Mouse (Mus musculus): ENCODE data around the gene Gm20604. TPM values are rescaled to one million over a fixed set of nuclear protein-coding genes. Genes with fewer than 3 reads are reported as not detected.

The Gm20604 gene
- total RNA-seq (2022) = 1 to 10 TPM; 3.6 to 4.5 (median 3.8) TPM

- DNase-seq (ENCODE audit: low spot score) = no peak
Measured at GRCm38 (mm10) chr12:102758403-102758756, at the start of gene Gm20604. TSS of gene Gm20604 (minus strand) at chr12:102758672.

- DNase-seq (ENCODE audit: low spot score) = no peak
Measured at GRCm38 (mm10) chr12:102799528-102799927, 41.1 kb upstream of the Gm20604 start.

GRCm38 (mm10) chr12:102787927-102788326 is 29.5 kb upstream of the Gm20604 start:
- DNase-seq (ENCODE audit: low spot score) = no peak

GRCm38 (mm10) chr12:102785593-102785985 is 27.1 kb upstream of the Gm20604 start:
- no peak for DNase-seq (ENCODE audit: low spot score)

- no peak for DNase-seq (ENCODE audit: low spot score)
Measured at GRCm38 (mm10) chr12:102784899-102785592, 26.6 kb upstream of the Gm20604 start.

DNA sequence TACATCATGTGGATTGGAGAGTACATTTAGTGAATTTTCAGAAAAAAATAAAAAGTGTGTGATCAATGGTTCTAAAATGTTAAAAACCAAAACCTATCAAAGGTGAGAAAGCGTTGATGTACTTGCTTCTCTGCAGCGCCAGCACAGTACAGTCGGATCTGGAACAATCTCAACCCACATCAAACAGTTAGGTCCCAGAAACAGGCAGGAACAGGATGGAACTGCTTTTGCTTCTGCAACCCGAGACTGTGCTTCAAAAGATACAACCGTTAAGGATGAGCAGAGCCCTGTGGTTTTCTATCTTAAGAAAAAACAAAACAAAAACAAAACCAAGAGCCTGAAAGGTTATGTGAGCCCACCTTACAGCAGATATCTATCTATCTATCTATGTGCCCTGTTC is 24.4 kb upstream of the Gm20604 start:
- DNase-seq (ENCODE audit: low spot score) = no peak

DNA sequence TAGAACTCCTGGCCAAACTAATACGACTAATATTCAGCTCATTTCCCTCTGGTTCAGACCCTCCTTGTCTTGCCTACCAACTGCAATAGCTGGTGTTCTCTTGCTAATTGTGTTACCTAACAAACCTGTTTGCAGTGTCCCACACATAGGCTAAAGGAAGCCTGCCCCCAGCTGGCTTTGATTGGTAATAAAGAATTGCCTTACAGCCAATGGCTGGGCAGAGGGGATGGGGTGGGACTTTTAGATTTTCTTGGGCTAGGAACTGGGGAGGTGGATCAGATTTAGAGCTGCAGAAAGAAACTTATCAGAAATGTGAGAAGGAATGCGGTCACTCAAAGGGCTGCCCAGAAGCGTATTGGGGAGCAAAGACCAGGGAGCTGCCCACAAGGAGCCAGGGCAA is 21.0 kb upstream of the Gm20604 start:
- DNase-seq (ENCODE audit: low spot score) = no peak

DNA sequence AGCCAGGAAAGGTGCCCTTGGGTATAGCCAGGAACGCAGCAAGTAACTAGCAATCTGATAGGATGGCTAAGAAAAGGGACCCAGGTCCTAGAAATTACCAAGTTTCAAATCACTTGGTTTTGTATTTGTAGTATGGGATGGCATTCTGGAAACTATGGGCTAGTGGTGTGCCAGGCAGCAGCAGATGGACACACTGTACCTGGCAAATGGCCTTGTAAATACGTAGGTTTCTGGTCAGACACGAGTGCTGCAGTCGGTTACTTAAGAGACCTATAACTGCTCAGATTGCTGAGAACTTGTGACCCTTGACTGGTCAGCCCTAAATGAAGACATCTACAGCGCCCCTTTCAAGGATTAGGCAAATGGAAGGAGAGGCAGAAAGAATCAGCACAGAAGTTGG is 19.7 kb upstream of the Gm20604 start:
- no peak for DNase-seq (ENCODE audit: low spot score)

DNA sequence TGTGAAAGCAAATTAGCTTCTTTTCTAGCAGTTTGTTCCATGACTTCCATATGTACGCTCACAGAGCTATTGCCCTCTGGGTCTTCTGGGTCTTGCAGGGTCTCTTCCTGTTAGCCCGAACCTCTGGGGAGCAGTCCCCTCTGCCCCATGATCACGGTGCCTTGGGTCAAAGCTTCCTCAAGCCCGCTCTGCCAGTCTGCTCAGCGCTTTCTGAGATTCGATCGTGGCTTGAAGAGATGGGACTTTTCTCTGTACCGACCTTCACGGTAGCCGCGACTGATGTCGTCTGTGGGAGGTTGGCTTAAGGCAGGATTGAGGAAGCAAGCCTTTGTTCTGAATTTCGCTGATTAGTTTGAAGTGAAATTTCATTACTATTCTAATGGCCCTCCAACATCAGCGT is 17.6 kb upstream of the Gm20604 start:
- no peak for DNase-seq (ENCODE audit: low spot score)

- DNase-seq (ENCODE audit: low spot score) = no peak
Measured at GRCm38 (mm10) chr12:102772676-102773075, 14.2 kb upstream of the Gm20604 start.

DNA sequence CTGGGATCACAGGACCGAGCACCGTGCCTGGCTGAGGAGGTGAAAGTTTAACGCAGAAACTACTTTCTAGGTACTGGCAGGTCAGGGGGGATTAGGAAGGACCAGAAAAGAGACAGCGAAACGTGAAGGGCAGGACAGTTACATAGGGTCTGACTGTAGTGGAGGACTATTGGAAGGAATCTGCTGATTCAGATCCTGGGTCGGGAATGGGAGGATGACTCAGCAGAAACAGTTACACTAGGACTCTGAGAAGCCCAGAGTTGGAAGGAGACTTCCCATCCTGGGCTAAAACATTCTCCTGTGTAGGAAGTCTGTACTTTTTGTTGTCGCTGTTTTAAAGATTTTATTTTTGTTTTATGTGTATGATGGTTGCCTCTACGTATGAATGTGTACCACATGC is 13.1 kb upstream of the Gm20604 start:
- no peak for DNase-seq (ENCODE audit: low spot score)

DNA sequence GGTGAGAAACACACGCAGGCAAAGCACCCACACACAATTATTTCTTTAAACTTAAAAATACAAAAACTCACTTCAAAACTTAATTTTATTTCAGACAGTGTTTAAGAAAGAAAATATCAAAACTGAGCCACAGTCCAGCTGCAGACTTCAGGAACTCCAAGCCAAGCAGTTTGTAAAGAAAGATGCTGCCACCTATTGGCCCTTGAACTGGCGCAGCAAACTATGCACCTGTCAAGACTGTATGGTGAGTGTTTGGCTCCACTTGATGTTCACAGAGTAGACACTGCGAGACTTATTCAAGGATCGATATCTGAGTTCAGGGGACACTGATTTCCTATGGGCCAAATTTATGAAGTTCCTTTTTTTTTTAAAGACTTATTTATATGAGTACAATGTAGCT is 10.5 kb upstream of the Gm20604 start:
- no peak for DNase-seq (ENCODE audit: low spot score)

- no peak for DNase-seq (ENCODE audit: low spot score)
Measured at GRCm38 (mm10) chr12:102763696-102764095, 5.2 kb upstream of the Gm20604 start.

DNA sequence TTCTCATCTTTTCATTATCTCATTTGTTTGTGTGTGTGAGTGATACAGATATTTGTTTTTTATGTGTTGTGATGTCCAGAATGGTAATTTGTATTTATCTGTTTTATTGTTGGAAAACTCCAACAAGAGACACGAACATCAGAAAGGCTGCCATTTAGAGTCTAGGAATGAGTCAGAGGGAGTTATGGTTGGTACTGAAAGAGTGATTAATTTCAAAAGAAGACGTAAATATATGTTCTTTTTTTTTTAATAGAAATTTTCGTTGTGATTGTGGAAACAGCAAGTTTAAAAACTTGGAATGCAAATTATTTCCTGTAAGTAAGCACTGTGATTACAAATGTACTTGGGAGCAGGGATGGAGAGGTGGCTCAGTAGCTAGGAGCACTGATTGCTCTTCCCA is 3.2 kb upstream of the Gm20604 start:
- no peak for DNase-seq (ENCODE audit: low spot score)

DNA sequence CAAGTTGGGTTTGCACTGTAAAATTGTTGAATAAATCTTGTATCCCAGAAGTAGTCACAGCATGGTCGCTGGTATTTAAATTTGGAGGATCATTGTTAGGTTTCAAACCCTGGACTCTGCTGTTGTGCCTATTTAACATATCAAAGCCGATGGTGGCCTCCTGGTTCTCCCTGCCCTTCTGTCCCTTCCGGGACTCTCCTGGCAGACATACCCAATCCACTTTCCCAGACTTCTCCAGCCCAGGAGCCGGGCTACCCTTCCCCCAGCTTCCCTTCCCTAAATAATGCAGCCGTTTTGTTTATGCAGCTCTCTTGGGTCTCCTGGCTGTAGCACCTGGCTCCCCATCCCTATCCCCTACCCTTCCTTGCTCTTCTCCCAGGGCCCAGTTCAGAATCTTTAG is 464 bp upstream of the Gm20604 start:
- no peak for DNase-seq (ENCODE audit: low spot score)

DNA sequence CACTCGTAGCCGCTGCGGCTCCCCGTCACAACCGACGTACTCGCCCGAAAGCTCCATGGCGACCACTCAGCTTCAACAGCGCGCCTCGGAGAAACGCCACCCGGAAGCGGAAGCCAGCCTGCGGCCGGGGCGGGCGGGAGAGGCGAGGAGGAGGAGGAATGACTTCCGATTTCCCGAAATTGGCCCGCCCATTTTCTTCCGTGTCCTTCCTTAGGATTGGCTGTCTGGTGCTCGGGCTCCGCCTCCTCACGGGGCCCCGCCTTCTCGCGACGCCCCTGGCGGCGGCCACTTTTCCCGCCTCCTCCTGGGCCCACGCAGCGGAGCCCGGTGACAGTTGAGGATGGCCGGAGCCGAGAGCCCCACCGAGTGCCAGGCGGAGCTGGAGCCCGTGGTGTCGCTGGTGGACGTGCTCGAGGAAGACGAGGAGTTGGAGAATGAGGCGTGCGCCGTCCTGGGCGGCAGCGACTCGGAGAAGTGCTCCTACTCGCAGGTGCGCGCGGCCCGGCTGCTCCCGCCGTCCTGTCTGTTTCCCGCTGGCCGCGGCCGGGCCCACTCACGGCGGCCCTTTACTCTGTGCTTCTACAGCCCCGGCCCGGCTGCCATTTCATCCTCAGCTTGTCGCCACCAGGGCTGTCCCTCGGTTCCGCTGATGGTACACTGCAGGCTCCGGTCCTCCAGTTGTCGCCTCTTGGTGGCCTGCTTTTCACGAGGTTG is 626 bp downstream of the Gm20604 start, which contains the start of the genes Gm28051, Gon7 and Ubr7:
Gm28051 (minus strand) TSS at position 77 of the 714 bp plus-strand sequence.
Gon7 (minus strand) TSS at position 115 of the 714 bp plus-strand sequence.
Ubr7 (plus strand) TSS at position 279 of the 714 bp plus-strand sequence.
- peak; percentile 96 for DNase-seq (ENCODE audit: low spot score)

DNA sequence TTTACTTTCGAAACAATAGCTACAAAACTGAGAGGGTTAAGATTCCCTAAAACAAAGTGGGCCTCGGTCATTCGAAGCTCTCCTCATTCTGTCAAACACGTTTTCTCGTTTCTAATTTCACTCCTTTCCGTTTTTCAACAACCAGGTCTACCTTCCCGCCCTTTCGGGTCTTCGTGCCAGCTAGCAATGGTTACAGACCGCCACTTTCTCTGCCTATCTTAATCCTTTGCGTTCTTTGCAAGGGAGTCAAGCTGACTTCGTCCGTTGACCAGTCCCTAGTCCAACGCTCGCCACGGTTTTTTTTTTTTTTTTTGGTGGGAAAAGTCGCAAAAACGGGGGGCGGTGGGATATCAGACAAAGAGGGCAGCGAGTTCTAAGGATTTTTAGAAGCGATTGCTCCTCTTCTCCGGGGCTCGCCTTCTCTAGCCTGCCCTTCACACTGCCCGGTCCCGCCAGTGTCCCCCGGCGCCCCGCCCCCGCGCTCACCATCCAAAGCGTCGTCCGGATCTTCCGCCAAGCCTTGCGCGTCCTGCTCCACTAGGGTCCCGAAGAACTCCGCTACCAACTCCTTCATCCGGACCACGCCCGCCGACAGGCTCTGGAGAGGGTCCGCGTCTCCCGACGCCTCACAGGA is 1.3 kb downstream of the Gm20604 start:
- DNase-seq (ENCODE audit: low spot score) = no peak

- DNase-seq (ENCODE audit: low spot score) = no peak
Measured at GRCm38 (mm10) chr12:102756304-102756703, 2.2 kb downstream of the Gm20604 start.

GRCm38 (mm10) chr12:102748256-102748655 is 10.2 kb downstream of the Gm20604 start:
- no peak for DNase-seq (ENCODE audit: low spot score)

GRCm38 (mm10) chr12:102744839-102745238 is 13.6 kb downstream of the Gm20604 start:
- no peak for DNase-seq (ENCODE audit: low spot score)

GRCm38 (mm10) chr12:102743589-102744574 is 14.6 kb downstream of the Gm20604 start, which contains the start of the genes Moap1 and Tmem251:
TSS of gene Moap1 (minus strand) at chr12:102743661.
TSS of gene Tmem251 (plus strand) at chr12:102743762.
- DNase-seq (ENCODE audit: low spot score) = peak; percentile 90
